Mouse (Mus musculus): Measurements from ENCODE around the gene Nppb.

DNA sequence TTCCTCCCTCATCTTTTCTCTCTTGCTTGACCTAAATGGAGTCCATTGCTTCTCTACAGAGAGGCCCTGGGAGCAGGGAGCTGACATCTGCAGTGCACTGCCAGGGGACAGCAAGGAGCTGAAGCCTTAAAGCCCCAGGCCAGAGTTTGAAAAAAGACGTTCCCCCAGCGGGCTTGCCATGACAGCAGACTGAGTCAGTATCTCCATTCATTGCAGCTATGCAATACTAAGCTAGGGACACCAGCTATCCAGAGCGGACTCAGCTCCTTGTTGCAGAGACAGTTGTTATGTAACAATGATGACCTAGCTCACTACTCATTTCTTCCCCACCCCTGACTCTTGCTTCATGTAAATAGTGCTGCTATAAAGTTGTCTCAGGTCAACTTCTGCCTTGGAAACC, 9.7 kb downstream of the Nppb start:
- no peak for TF ChIP-seq CTCF (IDR thresholded peaks at IDR 0.05; ENCODE audit: low read depth)
- no peak for TF ChIP-seq EP300 (IDR thresholded peaks at IDR 0.05; ENCODE audit: low read depth)

All from heart, postnatal 0 days (tissue).